Mouse (Mus musculus): Measurements from ENCODE around the gene Upk3bl. TPM values are rescaled to one million over a fixed set of nuclear protein-coding genes. Genes with fewer than 3 reads are reported as not detected.

Upk3bl gene
- polyA plus RNA-seq, 1 experiment, result 2.7 TPM

DNA sequence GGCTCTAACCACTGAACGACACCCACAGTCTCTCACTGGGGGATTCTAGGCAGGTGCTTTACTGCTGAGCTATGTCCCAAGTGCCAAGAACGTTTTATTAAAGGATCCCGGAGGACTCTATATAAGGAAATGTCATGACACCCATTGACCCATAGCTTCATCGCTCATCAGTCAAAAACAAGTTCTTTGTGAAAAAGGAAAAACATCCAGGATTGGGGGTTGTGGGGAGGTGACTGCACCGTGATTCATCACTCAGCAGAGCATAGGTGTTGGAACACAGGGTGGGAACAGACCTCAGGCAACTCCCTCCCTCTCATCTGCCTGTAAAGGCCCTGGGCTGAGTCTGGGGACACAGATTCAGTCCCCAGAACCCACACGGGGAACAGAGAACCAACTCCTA lies 4.4 kb upstream of the Upk3bl start:
- Histone ChIP-seq H3K9ac (ENCODE audit: low read depth, poor library complexity, severe bottlenecking) (no peak overlapping the region), H3K27ac (ENCODE audit: insufficient read depth, low read length) (no peak overlapping the region), H3K9me3 (replicated peaks; ENCODE audit: control insufficient read depth, insufficient read depth, low read length, poor library complexity, severe bottlenecking) (no peaks in the 10 kb centered on the region), H3K4me1 (ENCODE audit: control insufficient read depth, insufficient read depth, low read length) (peaks cover 9% of the 10 kb centered on the region), H3K27me3 (ENCODE audit: control insufficient read depth, insufficient read depth, low read length, poor library complexity, severe bottlenecking) (no peaks in the 10 kb centered on the region), H3K36me3 (ENCODE audit: control insufficient read depth, insufficient read depth, low read length, poor library complexity, severe bottlenecking) (no peaks in the 10 kb centered on the region), H3K4me3 (ENCODE audit: low read depth, low read length) (no peak overlapping the region)
- TF ChIP-seq POLR2A (IDR thresholded peaks at IDR 0.05; ENCODE audit: insufficient read depth, low read length) (no peak), CTCF (IDR thresholded peaks at IDR 0.05; ENCODE audit: low read depth, low read length) (no peak), EP300 (IDR thresholded peaks at IDR 0.05; ENCODE audit: insufficient read depth, low read depth, low read length) (no peak)

DNA sequence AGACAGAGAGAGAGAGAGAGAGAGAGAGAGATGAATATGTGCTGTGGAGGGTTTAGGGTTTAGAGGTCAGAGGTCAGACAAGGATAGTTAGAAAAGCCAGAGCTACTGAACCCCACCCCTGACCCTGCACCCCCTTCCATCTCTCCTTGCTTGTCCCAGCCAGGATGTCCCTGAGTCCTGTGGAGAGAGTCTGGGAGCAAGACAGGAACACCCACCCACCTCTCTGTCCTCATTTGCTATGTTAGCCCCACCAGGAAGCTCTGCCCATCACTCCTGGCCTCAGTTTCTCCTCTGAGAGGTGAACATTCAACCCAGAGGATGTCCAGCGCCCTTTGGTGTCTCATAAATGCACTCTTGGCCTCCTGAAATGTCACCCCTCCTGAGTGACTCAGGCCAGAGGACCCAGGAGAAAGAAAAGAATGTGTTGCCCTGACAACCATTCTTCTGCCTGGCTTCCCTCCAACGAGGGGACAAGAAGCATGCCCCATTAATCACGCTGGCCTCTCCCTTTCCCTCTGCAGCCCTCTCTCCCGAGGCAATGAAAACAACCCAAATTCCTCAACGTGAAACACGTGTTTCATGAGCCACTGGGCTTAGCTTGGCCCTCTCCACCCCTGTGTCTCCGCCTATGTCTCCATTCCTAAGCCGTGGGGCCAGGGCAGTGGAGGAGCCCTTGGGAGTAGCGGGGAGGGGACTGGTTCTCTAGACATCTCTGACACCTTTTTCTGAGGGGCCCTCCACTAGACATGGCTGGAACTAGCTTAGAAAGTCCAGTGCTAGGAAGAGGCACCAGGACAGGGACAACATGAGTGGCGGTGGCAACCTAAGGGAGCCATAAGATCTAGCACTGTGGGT lies 2.8 kb upstream of the Upk3bl start:
- no peaks in the 10 kb centered on the region for H3K9me3 ChIP-seq (replicated peaks; ENCODE audit: control insufficient read depth, insufficient read depth, low read length, poor library complexity, severe bottlenecking)
- no peaks in the 10 kb centered on the region for H3K36me3 ChIP-seq (ENCODE audit: control insufficient read depth, insufficient read depth, low read length, poor library complexity, severe bottlenecking)
- no peak overlapping the region for H3K9ac ChIP-seq (ENCODE audit: low read depth, poor library complexity, severe bottlenecking)
- H3K27ac ChIP-seq (ENCODE audit: insufficient read depth, low read length), result no peak overlapping the region
- TF ChIP-seq POLR2A (IDR thresholded peaks at IDR 0.05; ENCODE audit: insufficient read depth, low read length), result no peak
- TF ChIP-seq EP300 (IDR thresholded peaks at IDR 0.05; ENCODE audit: insufficient read depth, low read depth, low read length), result peak; percentile 23; the same call in 1 of the 2 replicates
- no peak for TF ChIP-seq CTCF (IDR thresholded peaks at IDR 0.05; ENCODE audit: low read depth, low read length)
- H3K4me1 ChIP-seq (ENCODE audit: control insufficient read depth, insufficient read depth, low read length), result peaks cover 9% of the 10 kb centered on the region
- H3K27me3 ChIP-seq (ENCODE audit: control insufficient read depth, insufficient read depth, low read length, poor library complexity, severe bottlenecking), result no peaks in the 10 kb centered on the region
- no peak overlapping the region for H3K4me3 ChIP-seq (ENCODE audit: low read depth, low read length)

GRCm38 (mm10) chr5:136052861-136053655 lies 1.2 kb upstream of the Upk3bl start:
- H3K9ac ChIP-seq (ENCODE audit: low read depth, poor library complexity, severe bottlenecking), result no peak overlapping the region
- H3K27ac ChIP-seq (ENCODE audit: insufficient read depth, low read length), result peak overlapping the region; percentile 10
- TF ChIP-seq CTCF (IDR thresholded peaks at IDR 0.05; ENCODE audit: low read depth, low read length), result no peak
- no peak for TF ChIP-seq EP300 (IDR thresholded peaks at IDR 0.05; ENCODE audit: insufficient read depth, low read depth, low read length)
- no peak for TF ChIP-seq POLR2A (IDR thresholded peaks at IDR 0.05; ENCODE audit: insufficient read depth, low read length)
- H3K36me3 ChIP-seq (ENCODE audit: control insufficient read depth, insufficient read depth, low read length, poor library complexity, severe bottlenecking), result no peaks in the 10 kb centered on the region
- H3K27me3 ChIP-seq (ENCODE audit: control insufficient read depth, insufficient read depth, low read length, poor library complexity, severe bottlenecking), result no peaks in the 10 kb centered on the region
- no peak overlapping the region for H3K4me3 ChIP-seq (ENCODE audit: low read depth, low read length)
- no peaks in the 10 kb centered on the region for H3K9me3 ChIP-seq (replicated peaks; ENCODE audit: control insufficient read depth, insufficient read depth, low read length, poor library complexity, severe bottlenecking)
- H3K4me1 ChIP-seq (ENCODE audit: control insufficient read depth, insufficient read depth, low read length), result peaks cover 9% of the 10 kb centered on the region

DNA sequence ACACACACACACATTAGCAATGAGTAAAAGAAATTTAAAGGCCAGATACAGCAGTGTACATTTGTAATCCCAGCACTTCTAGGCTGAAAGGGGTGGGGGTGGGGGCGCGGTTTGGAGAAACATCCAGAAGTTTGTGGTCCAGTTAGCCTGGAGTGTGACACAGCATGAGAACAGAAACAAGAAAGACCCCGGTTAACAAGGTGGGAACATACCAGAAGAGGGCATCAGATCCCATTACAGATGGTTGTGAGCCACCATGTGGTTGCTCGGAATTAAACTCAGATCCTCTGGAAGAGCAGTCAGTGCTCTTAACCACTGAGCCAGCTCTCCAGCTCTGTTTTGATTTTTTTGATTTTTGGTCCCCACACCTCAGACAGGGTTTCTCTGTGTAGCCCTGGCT lies 1.8 kb downstream of the Upk3bl start:
- peaks cover 9% of the 10 kb centered on the region for H3K4me1 ChIP-seq (ENCODE audit: control insufficient read depth, insufficient read depth, low read length)
- H3K27me3 ChIP-seq (ENCODE audit: control insufficient read depth, insufficient read depth, low read length, poor library complexity, severe bottlenecking), result no peaks in the 10 kb centered on the region
- H3K9me3 ChIP-seq (replicated peaks; ENCODE audit: control insufficient read depth, insufficient read depth, low read length, poor library complexity, severe bottlenecking), result no peaks in the 10 kb centered on the region
- no peak overlapping the region for H3K9ac ChIP-seq (ENCODE audit: low read depth, poor library complexity, severe bottlenecking)
- no peaks in the 10 kb centered on the region for H3K36me3 ChIP-seq (ENCODE audit: control insufficient read depth, insufficient read depth, low read length, poor library complexity, severe bottlenecking)
- TF ChIP-seq EP300 (IDR thresholded peaks at IDR 0.05; ENCODE audit: insufficient read depth, low read depth, low read length), result no peak
- TF ChIP-seq CTCF (IDR thresholded peaks at IDR 0.05; ENCODE audit: low read depth, low read length), result no peak
- no peak for TF ChIP-seq POLR2A (IDR thresholded peaks at IDR 0.05; ENCODE audit: insufficient read depth, low read length)
- H3K27ac ChIP-seq (ENCODE audit: insufficient read depth, low read length), result no peak overlapping the region
- H3K4me3 ChIP-seq (ENCODE audit: low read depth, low read length), result no peak overlapping the region

DNA sequence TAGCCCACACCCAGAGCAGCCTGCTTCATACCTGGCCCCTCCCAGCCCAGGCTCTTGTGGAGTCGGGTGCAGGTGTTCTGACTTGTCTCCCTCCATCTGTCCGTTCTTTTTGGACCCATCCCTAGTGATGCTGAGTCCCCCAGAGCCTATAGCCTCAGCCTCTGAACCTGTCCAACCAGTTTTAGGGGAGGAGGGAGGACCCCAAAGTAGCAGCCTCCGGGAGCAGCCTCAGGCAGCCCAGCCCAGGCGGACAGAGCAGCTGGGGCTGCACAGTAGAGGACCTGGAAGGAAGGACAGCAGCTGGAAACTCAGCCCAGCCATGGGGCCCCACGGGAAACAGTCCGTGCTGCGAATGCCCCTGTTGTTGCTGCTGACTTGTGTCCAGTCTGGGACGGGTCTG lies 2.8 kb downstream of the Upk3bl start:
- Histone ChIP-seq H3K9ac (ENCODE audit: low read depth, poor library complexity, severe bottlenecking) (no peak overlapping the region), H3K27ac (ENCODE audit: insufficient read depth, low read length) (no peak overlapping the region), H3K36me3 (ENCODE audit: control insufficient read depth, insufficient read depth, low read length, poor library complexity, severe bottlenecking) (no peaks in the 10 kb centered on the region), H3K9me3 (replicated peaks; ENCODE audit: control insufficient read depth, insufficient read depth, low read length, poor library complexity, severe bottlenecking) (no peaks in the 10 kb centered on the region), H3K27me3 (ENCODE audit: control insufficient read depth, insufficient read depth, low read length, poor library complexity, severe bottlenecking) (no peaks in the 10 kb centered on the region), H3K4me1 (ENCODE audit: control insufficient read depth, insufficient read depth, low read length) (peaks cover 6% of the 10 kb centered on the region), H3K4me3 (ENCODE audit: low read depth, low read length) (0 out of 2 replicates have a peak overlapping the region, but pooled peaks have one; percentile 2)
- TF ChIP-seq EP300 (IDR thresholded peaks at IDR 0.05; ENCODE audit: insufficient read depth, low read depth, low read length) (0 out of 2 replicates have a peak, but pooled peaks have one; percentile 2), POLR2A (IDR thresholded peaks at IDR 0.05; ENCODE audit: insufficient read depth, low read length) (no peak)

Data from ES-Bruce4 (cell line).